Mouse (Mus musculus) mammary gland, adult 2 months (tissue): Measurements from ENCODE around the gene Ccm2l. TPM values are rescaled to one million over a fixed set of nuclear protein-coding genes. Genes with fewer than 3 reads are reported as not detected.

Experiments used
- polyA plus RNA-seq: library from polyadenylated mRNA; depleted of rRNA; stranded (reverse); fragments of >200 nt; gene quantifications from 2 replicates; pipeline ENCODE4 v1.2.3, GENCODE M21; 2012; ENCODE audit warnings: low replicate concordance; rRNA removed

Ccm2l gene
- polyA plus RNA-seq = 31.0 and 33.8 TPM in 2 replicates

DNA sequence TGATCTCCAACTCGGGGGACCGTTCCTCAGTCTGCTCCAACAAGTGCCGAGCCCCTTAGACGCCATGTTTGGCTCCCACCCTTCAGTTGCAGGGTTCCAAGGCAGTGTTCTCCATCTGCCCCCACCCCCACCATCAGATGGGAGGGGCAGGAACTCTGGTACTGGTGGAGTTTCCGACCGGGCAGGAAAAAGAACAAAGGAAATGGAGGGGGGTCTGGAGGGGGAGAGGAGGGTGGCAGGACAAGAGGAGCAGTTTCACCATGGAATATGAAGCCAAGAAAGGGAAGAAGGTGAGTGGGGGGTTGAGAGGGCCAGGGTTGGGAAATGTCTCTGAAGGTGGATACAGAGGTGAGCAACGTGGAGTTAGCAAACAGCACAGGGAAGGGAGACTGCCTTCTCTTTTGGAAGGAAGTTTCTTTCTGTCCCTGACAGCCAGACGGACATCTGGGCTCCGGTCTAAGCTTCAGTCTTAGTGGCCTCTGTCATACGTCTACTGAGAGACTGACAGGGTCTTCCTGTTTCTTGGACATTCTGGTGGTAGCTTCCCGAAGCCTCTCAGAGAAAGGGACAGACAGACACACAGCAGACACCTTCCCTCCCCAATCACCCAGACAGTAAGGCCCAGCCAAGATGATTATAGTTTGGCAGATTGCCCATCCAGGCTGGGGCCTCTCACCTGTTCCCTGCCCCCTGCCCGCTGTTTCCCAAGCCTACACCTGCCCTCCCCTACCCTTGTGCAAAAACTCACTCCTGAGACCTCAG, at the start of gene Ccm2l:
TSS of gene Ccm2l (plus strand) at position 209 of the 762 bp plus-strand sequence.

DNA sequence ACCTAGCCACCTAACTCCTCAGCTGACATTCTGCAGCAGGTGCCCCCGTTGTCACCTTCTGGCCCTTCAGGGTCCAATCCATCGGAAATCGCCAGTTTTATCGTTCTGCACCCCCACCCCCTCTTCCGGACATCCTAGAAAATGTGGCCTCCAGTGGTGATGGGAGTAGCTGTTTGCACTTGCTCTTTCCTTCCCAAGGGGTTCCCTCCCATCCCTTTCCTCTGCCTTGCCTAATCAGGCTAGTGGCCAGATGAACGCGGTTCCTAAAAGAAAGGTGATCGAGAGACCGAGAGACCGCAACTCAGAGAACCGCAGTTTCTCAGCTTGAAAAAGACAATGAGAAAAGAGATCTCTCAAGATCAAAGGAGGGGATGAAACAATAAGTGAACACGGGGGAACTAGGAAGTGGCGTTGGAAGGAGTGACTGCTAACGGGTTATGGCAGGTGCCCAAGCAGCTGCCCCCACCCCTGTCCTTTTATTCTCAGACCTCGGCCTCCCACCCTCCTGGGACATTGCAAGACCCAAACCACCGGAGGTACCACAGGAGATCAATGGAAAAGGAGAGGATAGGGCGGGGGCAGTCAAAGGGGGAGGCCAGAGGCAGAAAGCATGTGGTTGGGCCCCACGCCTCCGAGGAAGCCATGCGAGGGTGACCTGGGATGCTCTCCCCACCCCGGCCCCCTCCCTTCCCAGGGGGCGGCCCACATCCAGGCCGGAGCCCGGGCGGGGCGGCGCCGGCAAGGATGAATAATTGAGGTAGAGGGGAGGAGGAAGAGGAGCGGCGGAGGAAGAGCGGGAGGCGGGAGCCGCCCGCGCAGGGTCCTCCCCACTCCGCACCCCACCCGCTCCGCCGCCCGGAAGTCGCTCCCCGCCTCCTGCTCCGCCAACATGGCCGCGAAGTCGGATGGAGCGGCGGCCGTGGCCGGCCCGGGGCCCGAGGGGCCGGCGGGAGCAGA, 34.4 kb upstream of the Ccm2l start, which contains the start of gene Xkr7:
TSS of gene Xkr7 (plus strand) at position 727 of the 957 bp plus-strand sequence.

DNA sequence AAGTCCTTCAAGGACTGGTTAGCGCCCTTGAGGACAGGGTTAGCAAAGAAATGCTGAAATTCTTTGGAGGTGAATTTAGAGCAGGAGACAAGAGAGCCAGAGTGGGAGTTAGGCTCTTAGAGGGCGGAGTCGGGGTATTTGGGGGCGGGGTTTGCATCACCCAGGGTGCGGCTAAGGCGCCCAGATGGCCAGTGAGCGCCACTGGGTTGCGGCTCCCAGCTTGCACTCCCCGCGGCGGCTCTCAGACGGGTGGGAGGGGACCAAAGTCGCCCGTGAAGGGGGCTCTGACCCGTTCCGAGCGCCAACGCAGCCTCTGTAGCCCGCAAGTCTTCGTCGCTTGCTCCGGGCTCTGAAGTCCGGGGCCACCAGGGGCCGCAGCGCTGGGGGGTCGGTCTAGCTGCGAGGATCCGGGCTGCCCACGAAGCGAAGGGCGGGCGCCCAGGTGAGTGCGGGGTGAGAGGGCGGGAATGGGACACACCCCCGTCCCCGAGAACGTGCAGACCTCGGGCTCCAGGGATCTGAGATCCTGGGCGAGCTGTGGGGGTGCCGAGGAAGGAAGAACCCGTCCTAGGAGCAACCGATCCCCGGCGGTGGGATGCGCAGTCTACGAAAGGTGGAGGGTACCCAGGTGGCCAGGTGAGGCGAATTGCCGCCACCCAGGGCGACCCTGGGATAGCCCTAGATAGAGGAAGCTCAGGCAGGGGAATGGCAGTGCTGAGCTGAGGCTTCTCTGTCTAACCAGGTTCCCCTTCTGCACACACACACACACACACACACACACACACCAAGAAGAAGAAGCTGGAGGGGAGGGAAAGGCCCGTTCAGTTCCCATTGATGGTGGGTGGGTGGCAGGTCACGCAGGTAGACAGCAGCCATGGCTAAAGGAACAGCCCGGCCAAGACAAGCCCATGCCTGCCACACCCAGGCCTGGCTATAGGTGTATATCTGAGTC, 42.8 kb downstream of the Ccm2l start, which contains the start of gene Hck:
TSS of gene Hck (plus strand) at position 156 of the 952 bp plus-strand sequence.

Other genes starting within 250 kb of the Ccm2l start
- 49.6 and 59.3 TPM in 2 replicates for gene Bcl2l1, start 234.2 kb upstream of the Ccm2l start, polyA plus RNA-seq
- 0.38 and 0.62 TPM in 2 replicates for gene Tpx2, start 218.0 kb upstream of the Ccm2l start, polyA plus RNA-seq
- 0.06 and 68.0 TPM in 2 replicates for gene Mylk2, start 154.6 kb upstream of the Ccm2l start, polyA plus RNA-seq
- gene Foxs1, start 132.7 kb upstream of the Ccm2l start, polyA plus RNA-seq = 14.4 and 21.7 TPM in 2 replicates
- gene Dusp15, start 114.3 kb upstream of the Ccm2l start, polyA plus RNA-seq = 4.9 and 5.1 TPM in 2 replicates
- 0.10 and 0.22 TPM in 2 replicates for gene Ttll9, start 103.5 kb upstream of the Ccm2l start, polyA plus RNA-seq
- 41.5 and 98.0 TPM in 2 replicates for gene Pdrg1, start 50.5 kb upstream of the Ccm2l start, polyA plus RNA-seq
- gene Xkr7, start 34.1 kb upstream of the Ccm2l start, polyA plus RNA-seq = not detected in 2 replicates
- 16.8 and 18.9 TPM in 2 replicates for gene Hck, start 42.5 kb downstream of the Ccm2l start, polyA plus RNA-seq
- 35.5 and 58.9 TPM in 2 replicates for gene Tm9sf4, start 95.3 kb downstream of the Ccm2l start, polyA plus RNA-seq
- gene Tspyl3, start 159.5 kb downstream of the Ccm2l start, polyA plus RNA-seq = 13.4 and 14.2 TPM in 2 replicates
- gene Plagl2, start 175.5 kb downstream of the Ccm2l start, polyA plus RNA-seq = 7.9 and 8.4 TPM in 2 replicates
- 28.8 and 33.3 TPM in 2 replicates for gene Pofut1, start 175.6 kb downstream of the Ccm2l start, polyA plus RNA-seq
- 5.4 and 11.0 TPM in 2 replicates for gene Kif3b, start 225.5 kb downstream of the Ccm2l start, polyA plus RNA-seq